Mouse (Mus musculus) C2C12 (cell line): ENCODE results near the gene Ube2t. TPM values are rescaled to one million over a fixed set of nuclear protein-coding genes. Genes with fewer than 3 reads are reported as not detected.

Source experiments
- H3K27me3 ChIP-seq: one replicate; pipeline ENCODE4 v1.6.1; 2011; ENCODE audit not compliant: control insufficient read depth, insufficient read depth, insufficient read length
- H3K36me3 ChIP-seq: one replicate; pipeline ENCODE4 v1.6.1; 2011; ENCODE audit not compliant: control insufficient read depth, insufficient read depth
- H3K4me3 ChIP-seq: one replicate; pipeline ENCODE4 v1.5.1; 2011; ENCODE audit warnings: mild to moderate bottlenecking, control low read depth; ENCODE audit not compliant: poor library complexity, insufficient read depth, severe bottlenecking
- H3K79me2 ChIP-seq: one replicate; pipeline ENCODE4 v1.6.1; 2011; ENCODE audit not compliant: control insufficient read depth, insufficient read depth
- H3K79me3 ChIP-seq: one replicate; pipeline ENCODE4 v1.6.1; 2011; ENCODE audit warnings: low read depth, control low read depth
- H3ac ChIP-seq: one replicate; pipeline ENCODE3; 2011; ENCODE audit warnings: low read depth; ENCODE audit not compliant: control insufficient read depth, insufficient read length
- CEBPB ChIP-seq: IDR thresholded peaks from one replicate; pipeline ENCODE4 v1.6.1; 2011; ENCODE audit warnings: low read depth, mild to moderate bottlenecking, control low read depth, moderate library complexity
- CTCF ChIP-seq: IDR thresholded peaks from one replicate; pipeline ENCODE4 v1.5.1; 2011; ENCODE audit not compliant: control insufficient read depth, insufficient read depth, insufficient read length
- FOSL1 ChIP-seq: IDR thresholded peaks from one replicate; pipeline ENCODE4 v1.8.0; 2011; ENCODE audit warnings: mild to moderate bottlenecking, low read length; ENCODE audit not compliant: poor library complexity, insufficient read depth, severe bottlenecking
- MAX ChIP-seq: IDR thresholded peaks from one replicate; pipeline ENCODE4 v1.6.1; 2011; ENCODE audit warnings: mild to moderate bottlenecking, control low read depth
- MYOD1 ChIP-seq: IDR thresholded peaks from one replicate; pipeline ENCODE4 v1.6.1; 2011; ENCODE audit warnings: low read depth; ENCODE audit not compliant: control insufficient read depth, insufficient read length
- MYOG ChIP-seq: IDR thresholded peaks from one replicate; pipeline ENCODE4 v1.6.1; 2011; ENCODE audit not compliant: control insufficient read depth, insufficient read length; ENCODE audit errors: extremely low read depth
- USF1 ChIP-seq: IDR thresholded peaks from one replicate; pipeline ENCODE4 v1.6.1; 2011; ENCODE audit warnings: low read depth, mild to moderate bottlenecking, control low read depth, moderate library complexity
- polyA plus RNA-seq: library from polyadenylated mRNA; unstranded; fragments of >200 nt; fragmentation: generic; extraction: Trizol; gene quantifications from one replicate; pipeline ENCODE4 v1.2.1, GENCODE M21; 2012; ENCODE audit warnings: missing spikeins

Gene Ube2t
- polyA plus RNA-seq, 1 experiment, result 13.5 TPM

GRCm38 (mm10) chr1:134995954-134996353, 33.6 kb downstream of the Ube2t start:
- Histone ChIP-seq H3K27me3 (no peaks in the 10 kb centered on the region), H3K79me2 (no peaks in the 10 kb centered on the region), H3K36me3 (peaks cover 10% of the 10 kb centered on the region), H3K4me3 (no peak overlapping the region), H3ac (no peak overlapping the region), H3K79me3 (no peaks in the 10 kb centered on the region)
- TF ChIP-seq CEBPB (no peak), USF1 (no peak), MYOG (no peak), MYOD1 (no peak), FOSL1 (no peak), CTCF (no peak), MAX (no peak)

GRCm38 (mm10) chr1:134996471-134996870, 34.1 kb downstream of the Ube2t start:
- TF ChIP-seq CTCF (no peak), MYOD1 (no peak), CEBPB (no peak), USF1 (no peak), FOSL1 (no peak), MYOG (no peak), MAX (no peak)
- Histone ChIP-seq H3K27me3 (no peaks in the 10 kb centered on the region), H3ac (no peak overlapping the region), H3K4me3 (no peak overlapping the region), H3K36me3 (peaks cover 10% of the 10 kb centered on the region), H3K79me3 (no peaks in the 10 kb centered on the region), H3K79me2 (no peaks in the 10 kb centered on the region)

- no peak overlapping the region for H3ac ChIP-seq
- peaks cover 10% of the 10 kb centered on the region for H3K36me3 ChIP-seq
- no peaks in the 10 kb centered on the region for H3K79me2 ChIP-seq
- no peaks in the 10 kb centered on the region for H3K27me3 ChIP-seq
- no peak overlapping the region for H3K4me3 ChIP-seq
- TF ChIP-seq CEBPB, result no peak
- TF ChIP-seq MYOG, result no peak
- TF ChIP-seq MYOD1, result no peak
- no peak for TF ChIP-seq CTCF
- TF ChIP-seq USF1, result no peak
- TF ChIP-seq MAX, result no peak
- no peak for TF ChIP-seq FOSL1
- H3K79me3 ChIP-seq, result no peaks in the 10 kb centered on the region
Measured at GRCm38 (mm10) chr1:134997568-134997967, 35.2 kb downstream of the Ube2t start.

- H3K79me3 ChIP-seq, result no peaks in the 10 kb centered on the region
- no peak overlapping the region for H3K4me3 ChIP-seq
- H3K27me3 ChIP-seq, result no peaks in the 10 kb centered on the region
- no peaks in the 10 kb centered on the region for H3K79me2 ChIP-seq
- peaks cover 10% of the 10 kb centered on the region for H3K36me3 ChIP-seq
- H3ac ChIP-seq, result no peak overlapping the region
- TF ChIP-seq FOSL1, result no peak
Measured at GRCm38 (mm10) chr1:134998231-134998630, 35.9 kb downstream of the Ube2t start.

- Histone ChIP-seq H3K79me3 (no peaks in the 10 kb centered on the region), H3K27me3 (no peaks in the 10 kb centered on the region), H3K79me2 (no peaks in the 10 kb centered on the region), H3ac (no peak overlapping the region), H3K4me3 (no peak overlapping the region), H3K36me3 (peaks cover 3% of the 10 kb centered on the region)
- TF ChIP-seq MAX (no peak), USF1 (no peak), FOSL1 (no peak), MYOG (no peak), CTCF (no peak), CEBPB (no peak), MYOD1 (no peak)
Measured at GRCm38 (mm10) chr1:135000527-135000926, 38.2 kb downstream of the Ube2t start.

GRCm38 (mm10) chr1:135003346-135003745, 41.0 kb downstream of the Ube2t start:
- Histone ChIP-seq H3K79me3 (no peaks in the 10 kb centered on the region), H3ac (no peak overlapping the region), H3K36me3 (no peaks in the 10 kb centered on the region), H3K79me2 (no peaks in the 10 kb centered on the region), H3K4me3 (no peak overlapping the region), H3K27me3 (no peaks in the 10 kb centered on the region)
- TF ChIP-seq CTCF (no peak), MYOD1 (no peak), MYOG (no peak), USF1 (no peak), FOSL1 (no peak), CEBPB (no peak), MAX (no peak)
